Mouse (Mus musculus) lung, embryonic 14.5 days (tissue): ENCODE data around the gene Nrm. TPM values are rescaled to one million over a fixed set of nuclear protein-coding genes. Genes with fewer than 3 reads are reported as not detected.

Experiments
- ATAC-seq: fragments of 200-750 bp; cut with Nextera tagmentation; 2 replicates; pipeline ENCODE4 v1.8.0; 2017; ENCODE audit warnings: mild to moderate bottlenecking, moderate TSS enrichment, moderate library complexity; ENCODE audit not compliant: insufficient read depth
- DNase-seq: peaks from one replicate; pipeline ENCODE4 v3.0.0-alpha.2; 2015
- H3K27ac ChIP-seq: fragments of 300-500 bp; sonication (generic); 2 replicates; pipeline ENCODE4 v1.5.1; 2014; ENCODE audit warnings: low read depth, mild to moderate bottlenecking, moderate library complexity
- H3K27me3 ChIP-seq: fragments of 300-500 bp; sonication (generic); 2 replicates; pipeline ENCODE4 v1.6.1; 2014; ENCODE audit warnings: low read length, control low read depth; ENCODE audit not compliant: insufficient read depth
- H3K36me3 ChIP-seq: fragments of 300-500 bp; sonication (generic); 2 replicates; pipeline ENCODE4 v1.6.1; 2014; ENCODE audit warnings: control low read depth; ENCODE audit not compliant: insufficient read depth
- H3K4me1 ChIP-seq: fragments of 300-500 bp; sonication (generic); 2 replicates; pipeline ENCODE4 v1.6.1; 2014; ENCODE audit warnings: antibody characterized with exemption, control low read depth; ENCODE audit not compliant: insufficient read depth
- H3K4me2 ChIP-seq: fragments of 300-500 bp; sonication (generic); 2 replicates; pipeline ENCODE4 v1.6.1; 2014; ENCODE audit warnings: mild to moderate bottlenecking
- H3K4me3 ChIP-seq: fragments of 300-500 bp; sonication (generic); 2 replicates; pipeline ENCODE4 v1.5.1; 2014; ENCODE audit warnings: low read depth, low read length
- H3K9ac ChIP-seq: fragments of 300-500 bp; sonication (generic); 2 replicates; pipeline ENCODE4 v1.6.1; 2014
- H3K9me3 ChIP-seq: fragments of 300-500 bp; sonication (generic); 2 replicates; pipeline ENCODE4 v1.6.1; 2016; ENCODE audit warnings: low read depth, low read length, control low read depth
- CTCF ChIP-seq: IDR thresholded peaks from 2 replicates; pipeline ENCODE4 v1.5.1; 2016; ENCODE audit warnings: antibody characterized with exemption, low read depth
- WGBS: fragments of 180-500 bp; shearing (Covaris S2); extraction: QIAGEN DNeasy Blood & Tissue Kit; methylation state at CpG from one replicate; pipeline ENCODE4 v1.1.7; 2014; 5-methylcytosine and 5-hydroxymethylcytosine counted together
- polyA plus RNA-seq: library from polyadenylated mRNA; unstranded; fragments of >200 nt; fragmentation: Nextera tagmentation; extraction: Ambion mirVana; gene quantifications from 2 replicates; pipeline ENCODE4 v1.2.1, GENCODE M21; 2014

Gene Nrm
- polyA plus RNA-seq, 1 experiment from 2014 or later = 72.0 TPM

GRCm38 (mm10) chr17:35870884-35871696 lies 10.0 kb downstream of the Nrm start:
- Histone ChIP-seq H3K9ac (0 out of 2 replicates have a peak overlapping the region, but pooled peaks have one; percentile 80), H3K36me3 (peaks cover 36% of the 10 kb centered on the region), H3K4me1 (peaks cover 12% of the 10 kb centered on the region), H3K4me3 (peak overlapping the region; percentile 68), H3K27ac (peak overlapping the region; percentile 74; the same call in 1 of the 2 replicates), H3K4me2 (peak overlapping the region; percentile 98), H3K9me3 (no peaks in the 10 kb centered on the region), H3K27me3 (no peaks in the 10 kb centered on the region)
- DNase-seq = peak; percentile 61
- peak; percentile 64 for TF ChIP-seq CTCF
- no peak for ATAC-seq
- WGBS = 62% methylated on average over 8 of the region's 8 CpGs

GRCm38 (mm10) chr17:35873774-35874519 lies 12.8 kb downstream of the Nrm start:
- 0 out of 2 replicates have a peak overlapping the region, but pooled peaks have one; percentile 13 for H3K27ac ChIP-seq
- DNase-seq (peak; percentile 91), ATAC-seq (peak; percentile 15; the same call in 1 of the 2 replicates)
- H3K4me3 ChIP-seq = no peak overlapping the region
- WGBS = 28% methylated on average over 21 of the region's 21 CpGs
- no peaks in the 10 kb centered on the region for H3K9me3 ChIP-seq
- H3K36me3 ChIP-seq = peaks cover 46% of the 10 kb centered on the region
- peaks cover 7% of the 10 kb centered on the region; the same call in 1 of the 2 replicates for H3K4me1 ChIP-seq
- H3K27me3 ChIP-seq = no peaks in the 10 kb centered on the region
- TF ChIP-seq CTCF = peak; percentile 95
- H3K9ac ChIP-seq = no peak overlapping the region
- H3K4me2 ChIP-seq = peak overlapping the region; percentile 46

GRCm38 (mm10) chr17:35874721-35875120 lies 13.6 kb downstream of the Nrm start:
- no peak overlapping the region for H3K27ac ChIP-seq
- no peak overlapping the region for H3K4me3 ChIP-seq
- DNase-seq (no peak), ATAC-seq (no peak)
- H3K27me3 ChIP-seq = no peaks in the 10 kb centered on the region
- H3K4me1 ChIP-seq = peaks cover 5% of the 10 kb centered on the region; the same call in 1 of the 2 replicates
- no peak overlapping the region for H3K4me2 ChIP-seq
- TF ChIP-seq CTCF = no peak
- H3K36me3 ChIP-seq = peaks cover 46% of the 10 kb centered on the region
- WGBS = 86% methylated on average over 6 of the region's 6 CpGs
- H3K9me3 ChIP-seq = no peaks in the 10 kb centered on the region
- no peak overlapping the region for H3K9ac ChIP-seq

GRCm38 (mm10) chr17:35879245-35880057 lies 18.3 kb downstream of the Nrm start, which contains the start of gene Dhx16:
TSS of gene Dhx16 (plus strand) at chr17:35879819.
- Histone ChIP-seq H3K36me3 (peaks cover 54% of the 10 kb centered on the region), H3K9me3 (no peaks in the 10 kb centered on the region), H3K4me1 (0 out of 2 replicates have a peak, but pooled peaks cover 5% of the 10 kb centered on the region), H3K27me3 (no peaks in the 10 kb centered on the region), H3K4me2 (peak within 1 kb of the TSS; percentile 73), H3K9ac (peak within 1 kb of the TSS; percentile 83), H3K27ac (peak within 1 kb of the TSS; percentile 52), H3K4me3 (peak within 1 kb of the TSS; percentile 93)
- ATAC-seq (peak; percentile 91), DNase-seq (peak; percentile 98)
- WGBS = 6% methylated on average over 66 of the region's 66 CpGs
- peak; percentile 85 for TF ChIP-seq CTCF

- Histone ChIP-seq H3K9ac (no peak overlapping the region), H3K27ac (no peak overlapping the region), H3K4me1 (0 out of 2 replicates have a peak, but pooled peaks cover 5% of the 10 kb centered on the region), H3K4me2 (no peak overlapping the region), H3K36me3 (peaks cover 61% of the 10 kb centered on the region), H3K4me3 (no peak overlapping the region), H3K9me3 (no peaks in the 10 kb centered on the region), H3K27me3 (no peaks in the 10 kb centered on the region)
- 90% methylated on average over 17 of the region's 17 CpGs for WGBS
- ATAC-seq (no peak), DNase-seq (no peak)
- TF ChIP-seq CTCF = no peak
Measured at GRCm38 (mm10) chr17:35882924-35883323, 21.8 kb downstream of the Nrm start.

- DNase-seq (no peak), ATAC-seq (no peak)
- Histone ChIP-seq H3K36me3 (peaks cover 69% of the 10 kb centered on the region), H3K27me3 (no peaks in the 10 kb centered on the region), H3K9me3 (no peaks in the 10 kb centered on the region), H3K27ac (no peak overlapping the region), H3K4me2 (no peak overlapping the region), H3K4me1 (0 out of 2 replicates have a peak, but pooled peaks cover 5% of the 10 kb centered on the region), H3K9ac (no peak overlapping the region), H3K4me3 (no peak overlapping the region)
- WGBS = 94% methylated on average over 14 of the region's 14 CpGs
- TF ChIP-seq CTCF = no peak
Measured at GRCm38 (mm10) chr17:35883777-35884176, 22.7 kb downstream of the Nrm start.
